Mouse (Mus musculus): ENCODE measurements around the gene Mb. TPM values are rescaled to one million over a fixed set of nuclear protein-coding genes. Genes with fewer than 3 reads are reported as not detected.

The Mb gene
- total RNA-seq, 2 experiments from 2014 or later, result 2,592 to 3,528 TPM

DNA sequence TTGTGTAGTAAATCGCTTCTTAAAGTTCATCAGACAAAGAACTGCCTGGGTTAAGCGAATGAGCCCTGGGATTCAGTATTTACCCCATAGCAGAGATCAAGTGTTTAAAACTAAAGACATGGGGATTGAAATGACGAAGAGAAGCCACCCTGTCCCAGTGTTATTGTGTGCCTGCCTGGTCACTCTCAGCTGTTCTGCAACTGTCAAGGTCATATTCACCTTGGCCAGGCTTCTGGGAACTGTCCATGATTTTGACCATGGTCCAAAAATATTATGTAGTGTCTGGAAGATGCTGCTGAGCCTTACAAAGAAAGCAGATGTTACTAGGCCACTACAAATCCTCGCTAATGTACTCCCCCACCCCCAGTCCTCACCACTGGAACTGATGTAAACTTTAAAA, 70.7 kb downstream of the Mb start:
- DNase-seq, result no peak

GRCm38 (mm10) chr15:76976619-76977018, 73.9 kb downstream of the Mb start:
- no peak for DNase-seq

GRCm38 (mm10) chr15:76973855-76974651, 76.4 kb downstream of the Mb start:
- peak; percentile 74 for DNase-seq

- no peak for DNase-seq
Measured at GRCm38 (mm10) chr15:76973272-76973854, 77.1 kb downstream of the Mb start.

GRCm38 (mm10) chr15:76972661-76973060, 77.8 kb downstream of the Mb start:
- DNase-seq, result no peak

Other genes with a start within 250 kb of the Mb start
- gene Zfp251, start 179.2 kb downstream of the Mb start, total RNA-seq (2021), result 1 to 10 TPM; 5.8 TPM
- gene Zfp7, start 171.4 kb downstream of the Mb start, total RNA-seq (2021), result under 1 TPM; 0.54 to 0.56 TPM
- not detected for gene Gm49527, start 171.3 kb downstream of the Mb start, total RNA-seq (2021)
- gene Zfp647, start 125.2 kb downstream of the Mb start, total RNA-seq (2021), result 1 to 10 TPM; 1.2 to 1.4 TPM
- gene 1110038F14Rik, start 102.2 kb downstream of the Mb start, total RNA-seq (2021), result 10 to 100 TPM; 14.4 to 19.3 TPM
- gene Apol6, start 5.9 kb downstream of the Mb start, total RNA-seq (2021), result 10 to 100 TPM; 47.8 to 57.9 TPM

Measured in gastrocnemius, postnatal 25 days (tissue).